Comparison of ENCODE assay signal across 1 mouse cellular context in genomic region chr9:50811746-50812145, GRCm38 (mm10).
TF ChIP-seq lines count a peak whose summit lies in the region.

No protein-coding gene starts in this region.

TF ChIP-seq in MEL, 35 proteins besides CTCF, POLR2A, EP300 and RAD21 (continued from another document):
- TF ChIP-seq BHLHE40 (IDR thresholded peaks at IDR 0.05; ENCODE audit: borderline replicate concordance, low read depth, low read length), result no peak
- no peak for TF ChIP-seq ZC3H11A (IDR thresholded peaks at IDR 0.05; ENCODE audit: low read depth, low read length)
- no peak for TF ChIP-seq USF1 (IDR thresholded peaks at IDR 0.05; ENCODE audit: low read depth, low read length)
- no peak for TF ChIP-seq UBTF (IDR thresholded peaks at IDR 0.05; ENCODE audit: borderline replicate concordance, insufficient read depth, low read depth, low read length)
- TF ChIP-seq CHD2 (IDR thresholded peaks at IDR 0.05; ENCODE audit: low read length), result no peak
- TF ChIP-seq NELFE (IDR thresholded peaks at IDR 0.05; ENCODE audit: low read depth, low read length), result no peak
- TF ChIP-seq MAFK (IDR thresholded peaks at IDR 0.05; ENCODE audit: borderline replicate concordance, low read depth, low read length), result no peak
- no peak for TF ChIP-seq TAL1 (IDR thresholded peaks at IDR 0.05; ENCODE audit: low read length)
- TF ChIP-seq RCOR1 (IDR thresholded peaks at IDR 0.05; ENCODE audit: low read depth, low read length), result no peak
- TF ChIP-seq TBP (IDR thresholded peaks at IDR 0.05; ENCODE audit: low read depth, low read length), result no peak
- no peak for TF ChIP-seq USF2 (IDR thresholded peaks at IDR 0.05; ENCODE audit: borderline replicate concordance in 1 of 2, insufficient read depth in 1 of 2, low read depth in 1 of 2, low read length in 2 of 2)
- no peak for TF ChIP-seq ETS1 (IDR thresholded peaks at IDR 0.05; ENCODE audit: low read depth, low read length)
- TF ChIP-seq KAT2A (conservative IDR thresholded peaks at IDR 0.05; ENCODE audit: low read depth, low read length), result no peak
- TF ChIP-seq MYC (IDR thresholded peaks at IDR 0.05; ENCODE audit: low read depth, low read length), result no peak; the same call in 1 of the 2 replicates
- TF ChIP-seq POLR2AphosphoS2 (IDR thresholded peaks at IDR 0.05; ENCODE audit: low read length), result no peak
- no peak; the same call in 1 of the 2 replicates for TF ChIP-seq MXI1 (IDR thresholded peaks at IDR 0.05; ENCODE audit: low read depth, low read length)
